Mouse (Mus musculus): ENCODE measurements around the gene Ppm1g.

DNA sequence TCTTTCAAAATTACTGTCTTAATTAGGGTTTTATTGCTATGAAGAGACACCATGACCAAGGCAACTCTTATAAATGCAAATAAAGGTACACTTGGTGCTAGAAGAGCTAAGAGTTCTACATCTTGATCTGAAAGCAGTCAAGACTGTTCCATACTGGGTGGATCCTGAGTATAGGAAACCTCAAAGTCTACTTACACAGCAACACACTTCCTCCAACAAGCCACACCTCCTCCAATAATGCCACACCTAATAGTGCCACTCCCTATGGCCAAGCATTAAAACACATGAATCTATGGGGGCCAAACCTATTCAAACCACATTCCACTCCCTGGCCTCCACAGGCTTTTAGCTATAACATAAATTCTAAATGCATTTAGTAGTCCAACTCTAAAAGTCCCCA is 58.0 kb downstream of the Ppm1g start:
- no peak for TF ChIP-seq CTCF (IDR thresholded peaks at IDR 0.05; ENCODE audit: control insufficient read depth, insufficient read depth, insufficient replicate concordance, low read depth, low read length)
- no peak for TF ChIP-seq POLR2A (IDR thresholded peaks at IDR 0.05; ENCODE audit: control insufficient read depth, low read depth, low read length)
